Mouse (Mus musculus) limb, embryonic 11.5 days (tissue): ENCODE measurements around the gene Sirpb1a. TPM values are rescaled to one million over a fixed set of nuclear protein-coding genes. Genes with fewer than 3 reads are reported as not detected.

Source experiments
- ATAC-seq: fragments of 200-750 bp; cut with Nextera tagmentation; 2 replicates; pipeline ENCODE4 v1.8.0; 2017; ENCODE audit warnings: low read depth; ENCODE audit not compliant: insufficient number of reproducible peaks, low FRiP score, low TSS enrichment
- DNase-seq: peaks from one replicate; pipeline ENCODE4 v3.0.0-alpha.2; 2015; ENCODE audit warnings: low spot score
- H3K27ac ChIP-seq: fragments of 300-500 bp; sonication (generic); replicated peaks from 2 replicates; pipeline ENCODE4 v1.5.1; 2014; ENCODE audit warnings: low read depth, mild to moderate bottlenecking, low read length
- H3K27me3 ChIP-seq: fragments of 300-500 bp; sonication (generic); 2 replicates; pipeline ENCODE4 v1.6.1; 2014; ENCODE audit warnings: mild to moderate bottlenecking, low read length, mixed read lengths; ENCODE audit not compliant: control insufficient read depth, insufficient read depth
- H3K36me3 ChIP-seq: fragments of 300-500 bp; sonication (generic); 2 replicates; pipeline ENCODE4 v1.6.1; 2014; ENCODE audit warnings: mild to moderate bottlenecking, low read length, moderate library complexity, mixed read lengths; ENCODE audit not compliant: control insufficient read depth, insufficient read depth
- H3K4me1 ChIP-seq: fragments of 300-500 bp; sonication (generic); 2 replicates; pipeline ENCODE4 v1.6.1; 2014; ENCODE audit warnings: low read length, mixed read lengths; ENCODE audit not compliant: control insufficient read depth, insufficient read depth
- H3K4me2 ChIP-seq: fragments of 300-500 bp; sonication (generic); 2 replicates; pipeline ENCODE4 v1.6.1; 2014; ENCODE audit warnings: low read depth, mild to moderate bottlenecking, moderate library complexity; ENCODE audit not compliant: severe bottlenecking
- H3K4me3 ChIP-seq: fragments of 300-500 bp; sonication (generic); 2 replicates; pipeline ENCODE4 v1.5.1; 2014; ENCODE audit warnings: low read depth, low read length
- H3K9ac ChIP-seq: fragments of 300-500 bp; sonication (generic); 2 replicates; pipeline ENCODE4 v1.6.1; 2014; ENCODE audit warnings: mild to moderate bottlenecking, low read length
- H3K9me3 ChIP-seq: fragments of 300-500 bp; sonication (generic); 2 replicates; pipeline ENCODE4 v1.6.1; 2016; ENCODE audit warnings: low read length; ENCODE audit not compliant: control insufficient read depth
- WGBS: fragments of 180-500 bp; shearing (Covaris S2); extraction: QIAGEN DNeasy Blood & Tissue Kit; methylation state at CpG from one replicate; pipeline ENCODE4 v1.1.7; 2014; 5-methylcytosine and 5-hydroxymethylcytosine counted together
- polyA plus RNA-seq: library from polyadenylated mRNA; unstranded; fragments of >200 nt; fragmentation: Nextera tagmentation; extraction: Ambion mirVana; gene quantifications from 2 replicates; pipeline ENCODE4 v1.2.1, GENCODE M21; 2014

Sirpb1a gene
- polyA plus RNA-seq, 1 experiment from 2014 or later, result not detected

GRCm38 (mm10) chr3:15340287-15340686 lies 86.0 kb downstream of the Sirpb1a start:
- ATAC-seq (no peak), DNase-seq (no peak)
- H3K27me3 ChIP-seq, result no peaks in the 10 kb centered on the region
- H3K27ac ChIP-seq, result no peak overlapping the region
- no peak overlapping the region for H3K9ac ChIP-seq
- no peak overlapping the region for H3K4me2 ChIP-seq
- no peaks in the 10 kb centered on the region for H3K36me3 ChIP-seq
- no peaks in the 10 kb centered on the region for H3K4me1 ChIP-seq
- WGBS, result 72% methylated on average over 1 of the region's 1 CpGs
- H3K9me3 ChIP-seq, result no peaks in the 10 kb centered on the region
- H3K4me3 ChIP-seq, result no peak overlapping the region

GRCm38 (mm10) chr3:15334182-15334581 lies 92.1 kb downstream of the Sirpb1a start:
- no peaks in the 10 kb centered on the region for H3K9me3 ChIP-seq
- H3K4me2 ChIP-seq, result no peak overlapping the region
- H3K36me3 ChIP-seq, result no peaks in the 10 kb centered on the region
- no peak for ATAC-seq
- no peak overlapping the region for H3K9ac ChIP-seq
- WGBS, result 68% methylated on average over 2 of the region's 2 CpGs
- H3K4me1 ChIP-seq, result no peaks in the 10 kb centered on the region
- no peak overlapping the region for H3K27ac ChIP-seq
- no peaks in the 10 kb centered on the region for H3K27me3 ChIP-seq
- H3K4me3 ChIP-seq, result no peak overlapping the region
- no peak for DNase-seq

DNA sequence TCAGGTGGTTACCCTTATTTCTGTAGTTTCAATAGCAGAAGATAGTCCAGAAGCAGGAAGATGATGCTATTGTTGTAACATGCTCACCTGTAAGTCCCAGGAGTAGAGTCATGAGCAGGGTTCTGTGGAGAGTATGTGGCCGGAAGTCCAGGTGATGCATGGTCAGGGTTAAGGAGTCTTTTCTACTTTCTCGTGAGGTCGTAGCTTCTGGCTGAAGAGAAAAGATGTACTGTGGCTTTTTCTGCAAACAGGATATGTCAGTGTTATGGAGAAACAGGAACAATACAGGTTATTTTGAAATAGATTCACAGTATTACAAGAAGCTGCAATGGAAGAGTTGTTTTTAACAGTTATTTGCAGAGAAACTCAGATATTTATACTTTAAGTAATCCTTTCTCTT lies 94.3 kb downstream of the Sirpb1a start, which contains the start of gene Gm9733:
TSS of gene Gm9733 (minus strand) at position 240 of the 400 bp plus-strand sequence.
- H3K4me1 ChIP-seq, result no peaks in the 10 kb centered on the region
- no peak within 1 kb of the TSS for H3K27ac ChIP-seq
- ATAC-seq (no peak), DNase-seq (no peak)
- WGBS, result 89% methylated on average over 3 of the region's 3 CpGs
- H3K9me3 ChIP-seq, result no peaks in the 10 kb centered on the region
- H3K9ac ChIP-seq, result no peak within 1 kb of the TSS
- H3K27me3 ChIP-seq, result no peaks in the 10 kb centered on the region
- no peaks in the 10 kb centered on the region for H3K36me3 ChIP-seq
- H3K4me3 ChIP-seq, result no peak within 1 kb of the TSS
- no peak within 1 kb of the TSS for H3K4me2 ChIP-seq

- no peaks in the 10 kb centered on the region for H3K9me3 ChIP-seq
- WGBS, result 70% methylated on average over 3 of the region's 3 CpGs
- H3K36me3 ChIP-seq, result no peaks in the 10 kb centered on the region
- H3K4me1 ChIP-seq, result no peaks in the 10 kb centered on the region
- no peak for DNase-seq
- no peak for ATAC-seq
- H3K27me3 ChIP-seq, result no peaks in the 10 kb centered on the region
- H3K27ac ChIP-seq, result no peak overlapping the region
- H3K4me3 ChIP-seq, result no peak overlapping the region
- H3K4me2 ChIP-seq, result no peak overlapping the region
- no peak overlapping the region for H3K9ac ChIP-seq
These were observed 94.8 kb downstream of the Sirpb1a start for GRCm38 (mm10) chr3:15331545-15331944.

DNA sequence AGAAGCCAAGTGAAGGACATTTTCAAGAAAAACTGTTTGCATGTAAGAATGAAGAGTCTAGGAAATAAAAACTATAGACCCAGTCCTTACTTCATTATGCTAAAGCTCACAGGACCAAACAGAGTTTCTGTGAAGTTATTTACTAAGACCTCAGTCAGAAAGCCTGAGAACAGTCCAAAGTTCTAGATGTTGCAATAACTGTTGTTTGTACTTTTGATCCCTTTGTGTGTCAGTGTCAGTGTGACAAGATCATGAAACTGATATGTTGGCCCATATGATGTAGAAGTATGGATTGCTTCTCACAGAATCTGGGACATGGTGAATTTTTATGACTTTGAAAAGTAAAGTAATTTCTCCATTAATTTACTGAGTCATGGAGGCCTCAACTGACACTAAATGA lies 96.8 kb downstream of the Sirpb1a start:
- no peak overlapping the region for H3K9ac ChIP-seq
- no peak for ATAC-seq
- no peaks in the 10 kb centered on the region for H3K36me3 ChIP-seq
- H3K4me3 ChIP-seq, result no peak overlapping the region
- no peaks in the 10 kb centered on the region for H3K9me3 ChIP-seq
- no peaks in the 10 kb centered on the region for H3K4me1 ChIP-seq
- H3K27me3 ChIP-seq, result no peaks in the 10 kb centered on the region
- DNase-seq, result no peak
- H3K27ac ChIP-seq, result no peak overlapping the region
- H3K4me2 ChIP-seq, result no peak overlapping the region

Other genes starting within 250 kb of the Sirpb1a start
- gene Gm9733, start 94.2 kb downstream of the Sirpb1a start, polyA plus RNA-seq, result not detected in 2 replicates
- gene Sirpb1b, start 148.5 kb upstream of the Sirpb1a start, polyA plus RNA-seq, result not detected in 2 replicates